In the genomic region with DNA sequence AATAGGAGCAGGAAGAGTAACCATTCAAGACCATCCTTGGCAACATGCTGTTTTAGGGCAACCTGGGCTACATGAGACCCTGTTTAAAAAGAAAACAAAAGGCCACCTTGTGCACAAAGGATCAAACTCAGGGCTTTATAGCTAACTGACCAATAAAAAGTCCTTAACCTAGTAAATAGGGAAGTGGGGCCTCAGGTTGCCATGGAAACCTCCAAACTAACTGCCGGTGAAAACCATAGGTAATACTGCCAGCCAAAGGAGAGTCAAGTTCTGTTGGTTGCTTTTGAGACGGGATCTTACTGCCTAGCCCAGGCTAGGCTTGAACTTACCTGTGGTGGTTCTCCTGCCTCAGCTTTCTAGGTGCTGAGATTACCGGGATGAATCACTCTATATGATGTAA, we compare ENCODE assay signal across 29 mouse cellular contexts. TPM values are rescaled to one million over a fixed set of nuclear protein-coding genes. Genes with fewer than 3 reads are reported as not detected.
DNase-seq lines count a peak whose midpoint lies in the region; ATAC-seq and TF ChIP-seq lines count a peak whose summit lies in the region.
"Had no signal": no experiment of that assay in that cellular context is flagged by ENCODE, and none has a peak within 500 bp of the region (broad histone marks: within the 10 kb centered on the region; RNA-seq: fewer than 3 reads in every experiment).

No protein-coding gene starts in this region.

- TF ChIP-seq CTCF in G1E (IDR thresholded peaks at IDR 0.05; ENCODE audit: low read depth, low read length) = no peak

- DNase-seq in A20 (ENCODE audit: low read depth, low spot score) (peak; percentile 69), G1E (ENCODE audit: low spot score) (no peak)
- DNase-seq in splenic B cell, adult 2 months (ENCODE audit: low read depth, low spot score) = peak; percentile 43
- DNase-seq in left cerebral cortex, postnatal 14 days (ENCODE audit: low spot score in 2 of 2) = no peak
- no peak for DNase-seq in gastrocnemius, adult 8-10 months (ENCODE audit: low spot score in 2 of 2)
- DNase-seq in cerebellum, adult 9-11 months = no peak
- DNase-seq: adrenal gland, postnatal 10 days; cerebellum, adult 11 months; cerebellum, adult 9-10 months; gastrocnemius, postnatal 36 days; heart, adult 2 months; heart, postnatal 14 days; kidney, adult 18-20 months; kidney, postnatal 36 days; liver, embryonic 13.5 days; lung, adult 18-20 months; lung, postnatal 4 days; thymus, adult 2 months; thymus, postnatal 36 days had no signal

- H3K27me3 ChIP-seq in G1E (ENCODE audit: insufficient read depth, low read length) = no peaks in the 10 kb centered on the region
- H3K27me3 ChIP-seq in splenic B cell, adult 2 months (ENCODE audit: control insufficient read depth, insufficient read depth, low read length, poor library complexity, severe bottlenecking) = no peaks in the 10 kb centered on the region
- H3K27me3 ChIP-seq: kidney, embryonic 15.5 days; limb, embryonic 15.5 days; liver, embryonic 13.5 days; midbrain, embryonic 13.5 days; neural tube, embryonic 13.5 days had no signal

- ATAC-seq in G1E (ENCODE audit: extremely low read depth, insufficient number of reproducible peaks, low FRiP score, poor library complexity, severe bottlenecking) = peak; percentile 28; the same call in 1 of the 2 replicates
- ATAC-seq in common myeloid progenitor, adult 5-6 weeks (replicated peaks; ENCODE audit: low read depth, poor library complexity, severe bottlenecking) = peak; percentile 62
- ATAC-seq: forebrain, embryonic 14.5 days; hindbrain, embryonic 16.5 days; lung, postnatal 0 days; midbrain, embryonic 13.5 days had no signal

- H3K4me1 ChIP-seq in G1E (ENCODE audit: insufficient read depth, low read depth, low read length) = peaks cover 10% of the 10 kb centered on the region
- H3K4me1 ChIP-seq: limb, embryonic 15.5 days; liver, embryonic 13.5 days; midbrain, embryonic 13.5 days; neural tube, embryonic 13.5 days had no signal

- peaks cover 2% of the 10 kb centered on the region for H3K36me3 ChIP-seq in G1E (replicated peaks)
- 0 out of 2 replicates have a peak, but pooled peaks cover 2% of the 10 kb centered on the region for H3K36me3 ChIP-seq in splenic B cell, adult 2 months (ENCODE audit: control insufficient read depth, insufficient read depth, low read length, poor library complexity, severe bottlenecking)
- H3K36me3 ChIP-seq: liver, embryonic 13.5 days; midbrain, embryonic 13.5 days had no signal

- no peak overlapping the region for H3K4me3 ChIP-seq in G1E (ENCODE audit: low read depth, low read length)
- H3K4me3 ChIP-seq: heart, adult 2 months; kidney, embryonic 15.5 days; layer of hippocampus, adult 2 months; left cerebral cortex, adult 2 months; limb, embryonic 15.5 days; liver, embryonic 13.5 days; midbrain, embryonic 13.5 days; neural tube, embryonic 13.5 days had no signal

- intact Hi-C loops in left cerebral cortex, postnatal 14 days (cut with DNase I) = no loop called here

- no peaks in the 10 kb centered on the region for H3K9me3 ChIP-seq in G1E (replicated peaks)
- H3K9me3 ChIP-seq: kidney, embryonic 15.5 days; limb, embryonic 15.5 days; liver, embryonic 13.5 days; midbrain, embryonic 13.5 days; neural tube, embryonic 13.5 days had no signal

RNA-seq across cellular contexts. Expression of gene Tfdp2, which starts 25.5 kb away (rescaled TPM):
- total RNA-seq in G1E (2014; fragmentation: Nextera tagmentation) (72.1 and 101 TPM in 2 replicates), G1E (2017) (31.6 and 42.7 TPM in 2 replicates)
- polyA plus RNA-seq in G1E (2012) = 8.0 and 10.7 TPM in 2 replicates
- 62.2 and 66.7 TPM in 2 replicates for total RNA-seq in common myeloid progenitor, adult 5-6 weeks (2017)
- 10 to 100 TPM; 23.3 to 25.9 TPM for total RNA-seq in left cerebral cortex, postnatal 14 days (2021)
- total RNA-seq in gastrocnemius, adult 8-10 months (2022) = 10 to 100 TPM; 46.1 to 71.6 (median 48.1) TPM

RNA-seq across cellular contexts. Expression of gene Gk5, which starts 51.4 kb away (rescaled TPM):
- total RNA-seq in G1E (2014; fragmentation: Nextera tagmentation) (7.1 and 11.9 TPM in 2 replicates), G1E (2017) (5.1 and 6.2 TPM in 2 replicates)
- polyA plus RNA-seq in G1E (2012) = 1.1 and 1.6 TPM in 2 replicates
- total RNA-seq in common myeloid progenitor, adult 5-6 weeks (2017) = 0.91 and 1.9 TPM in 2 replicates
- 1 to 10 TPM; 4.3 to 5.2 TPM for total RNA-seq in left cerebral cortex, postnatal 14 days (2021)
- 1 to 10 TPM; 1.0 to 1.7 (median 1.3) TPM for total RNA-seq in gastrocnemius, adult 8-10 months (2022)

Comparison
In these comparisons a context has a peak if more than half of its experiments do, and no peak if none do; other contexts are left out.
1. DNase-seq: peak in A20 (single experiment) and splenic B cell, adult 2 months (single experiment); none in G1E (single experiment), left cerebral cortex, postnatal 14 days (0 of 2), gastrocnemius, adult 8-10 months (0 of 2) and cerebellum, adult 9-11 months (single experiment).